Mouse (Mus musculus): ENCODE measurements around the gene Hoxa5.

GRCm38 (mm10) chr6:52185834-52186233, 18.6 kb downstream of the Hoxa5 start:
- TF ChIP-seq CTCF (IDR thresholded peaks at IDR 0.05; ENCODE audit: extremely low read depth, insufficient read depth, insufficient read length, insufficient replicate concordance) (no peak), POLR2A (IDR thresholded peaks at IDR 0.05; ENCODE audit: low read depth, low read length) (no peak)
